Comparison of ENCODE assay signal across 11 mouse cellular contexts in genomic region chr10:80665981-80666733, GRCm38 (mm10). TPM values are rescaled to one million over a fixed set of nuclear protein-coding genes. Genes with fewer than 3 reads are reported as not detected.
DNase-seq lines count a peak whose midpoint lies in the region; ATAC-seq and TF ChIP-seq lines count a peak whose summit lies in the region.
"Had no signal": no experiment of that assay in that cellular context is flagged by ENCODE, and none has a peak within 500 bp of the region (broad histone marks: within the 10 kb centered on the region; RNA-seq: fewer than 3 reads in every experiment).

No protein-coding gene starts in this region.

- no peak overlapping the region for H3K4me2 ChIP-seq in heart, embryonic 16.5 days (ENCODE audit: low read depth, low read length)
- no peak overlapping the region for H3K4me2 ChIP-seq in liver, embryonic 16.5 days (ENCODE audit: low read depth, low read length)
- H3K4me2 ChIP-seq: midbrain, embryonic 12.5 days had no signal

- H3K9me3 ChIP-seq in heart, embryonic 16.5 days (replicated peaks; ENCODE audit: control insufficient read depth, low read length): no peaks in the 10 kb centered on the region
- H3K9me3 ChIP-seq in liver, embryonic 16.5 days (replicated peaks; ENCODE audit: control insufficient read depth, low read length): no peaks in the 10 kb centered on the region
- H3K9me3 ChIP-seq: midbrain, embryonic 12.5 days had no signal

- no peak overlapping the region for H3K4me3 ChIP-seq in kidney, adult 2 months (ENCODE audit: insufficient read depth, low read depth, low read length)
- H3K4me3 ChIP-seq in brown adipose tissue, adult 24 weeks (ENCODE audit: insufficient read depth, low read depth, low read length): no peak overlapping the region
- H3K4me3 ChIP-seq in heart, embryonic 16.5 days (ENCODE audit: low read length): no peak overlapping the region
- H3K4me3 ChIP-seq in liver, embryonic 16.5 days (ENCODE audit: low read depth, low read length): no peak overlapping the region
- H3K4me3 ChIP-seq: midbrain, embryonic 12.5 days had no signal

- TF ChIP-seq POLR2A in kidney, adult 2 months (IDR thresholded peaks at IDR 0.05; ENCODE audit: low read depth, low read length): no peak

- peak; percentile 60 for DNase-seq in kidney, adult 2 months
- DNase-seq in kidney, adult 18-20 months: no peak
- DNase-seq in embryo, embryonic 9.5 days (ENCODE audit: extremely low spot score): no peak
- DNase-seq in adrenal gland, postnatal 36 days: no peak
- no peak for DNase-seq in left cerebral cortex, postnatal 10 days (ENCODE audit: extremely low spot score in 1 of 2, low spot score in 2 of 2)
- DNase-seq: embryo, embryonic 11 days had no signal

- peak overlapping the region; percentile 90 for H3K27ac ChIP-seq in kidney, adult 2 months (ENCODE audit: insufficient read depth, low read depth, low read length)
- H3K27ac ChIP-seq in brown adipose tissue, adult 24 weeks (replicated peaks; ENCODE audit: low read depth, low read length): peak overlapping the region; percentile 19
- peak overlapping the region; percentile 89 for H3K27ac ChIP-seq in heart, embryonic 16.5 days (ENCODE audit: low read length)
- H3K27ac ChIP-seq in liver, embryonic 16.5 days (ENCODE audit: low read length): peak overlapping the region; percentile 15; the same call in 1 of the 2 replicates

- intact Hi-C loops in left cerebral cortex, postnatal 10 days (cut with DNase I): no loop called here

- 25% methylated on average over 10 of the region's 10 CpGs for WGBS in kidney, adult 2 months
- WGBS in heart, embryonic 16.5 days: 69% methylated on average over 10 of the region's 10 CpGs
- WGBS in liver, embryonic 16.5 days (ENCODE audit: insufficient replicate concordance): 63% methylated on average over 10 of the region's 10 CpGs

- no peak for ATAC-seq in heart, embryonic 16.5 days (replicated peaks; ENCODE audit: extremely low read depth, insufficient read depth, low FRiP score)
- ATAC-seq in liver, embryonic 16.5 days (ENCODE audit: low read depth): no peak
- ATAC-seq: hindbrain, embryonic 16.5 days had no signal

- no peaks in the 10 kb centered on the region for H3K27me3 ChIP-seq in kidney, adult 2 months (replicated peaks; ENCODE audit: control insufficient read depth, insufficient read depth, low read length)
- no peaks in the 10 kb centered on the region for H3K27me3 ChIP-seq in heart, embryonic 16.5 days (ENCODE audit: control insufficient read depth, insufficient read depth, low read length)
- no peaks in the 10 kb centered on the region for H3K27me3 ChIP-seq in liver, embryonic 16.5 days (ENCODE audit: control insufficient read depth, insufficient read depth, low read depth, low read length)
- H3K27me3 ChIP-seq: midbrain, embryonic 12.5 days had no signal

- H3K36me3 ChIP-seq in kidney, adult 2 months (ENCODE audit: control insufficient read depth, insufficient read depth, low read length): peaks cover 12% of the 10 kb centered on the region
- H3K36me3 ChIP-seq in heart, embryonic 16.5 days (ENCODE audit: control insufficient read depth, insufficient read depth): peaks cover 46% of the 10 kb centered on the region
- H3K36me3 ChIP-seq in liver, embryonic 16.5 days (ENCODE audit: control insufficient read depth, insufficient read depth): peaks cover 48% of the 10 kb centered on the region

- peak overlapping the region; percentile 69; the same call in 1 of the 2 replicates for H3K9ac ChIP-seq in heart, embryonic 16.5 days (ENCODE audit: low read length)
- no peak overlapping the region; the same call in 1 of the 2 replicates for H3K9ac ChIP-seq in liver, embryonic 16.5 days (ENCODE audit: low read depth, low read length)
- H3K9ac ChIP-seq: midbrain, embryonic 12.5 days had no signal

- TF ChIP-seq CTCF in kidney, adult 2 months (conservative IDR thresholded peaks at IDR 0.05; ENCODE audit: insufficient read depth, insufficient read length, low read depth, low read length): no peak

- H3K4me1 ChIP-seq in kidney, adult 2 months (ENCODE audit: control insufficient read depth, insufficient read depth, low read length): peaks cover 62% of the 10 kb centered on the region
- peaks cover 35% of the 10 kb centered on the region for H3K4me1 ChIP-seq in brown adipose tissue, adult 24 weeks (ENCODE audit: control insufficient read depth, insufficient read depth, insufficient read length, low read length)
- peaks cover 43% of the 10 kb centered on the region for H3K4me1 ChIP-seq in heart, embryonic 16.5 days (ENCODE audit: control insufficient read depth, insufficient read depth, low read length)
- peaks cover 38% of the 10 kb centered on the region for H3K4me1 ChIP-seq in liver, embryonic 16.5 days (ENCODE audit: control insufficient read depth, low read depth, low read length)
- H3K4me1 ChIP-seq: midbrain, embryonic 12.5 days had no signal

RNA-seq across cellular contexts. Expression of gene Btbd2, which starts 9.3 kb away (rescaled TPM):
- 77.7 and 80.7 TPM in 2 replicates for polyA plus RNA-seq in kidney, adult 2 months (2012; rRNA removed)
- 20.6 and 33.9 TPM in 2 replicates for polyA plus RNA-seq in brown adipose tissue, adult 24 weeks (2012; ENCODE audit: insufficient read depth, insufficient read length, missing spikeins)
- 41.7 and 58.2 TPM in 2 replicates for polyA plus RNA-seq in heart, embryonic 16.5 days (2015; fragmentation: Nextera tagmentation; extraction: Ambion mirVana)
- 2.8 and 5.1 TPM in 2 replicates for polyA plus RNA-seq in liver, embryonic 16.5 days (2015; fragmentation: Nextera tagmentation; extraction: Ambion mirVana)
- total RNA-seq in adrenal gland, postnatal 36 days (2021): 10 to 100 TPM; 61.7 to 71.2 TPM
- 10 to 100 TPM; 89.6 to 91.0 TPM for total RNA-seq in left cerebral cortex, postnatal 10 days (2021)

RNA-seq across cellular contexts. Expression of gene Mknk2, which starts 11.8 kb away (rescaled TPM):
- 163 and 210 TPM in 2 replicates for polyA plus RNA-seq in kidney, adult 2 months (2012; rRNA removed)
- 313 and 519 TPM in 2 replicates for polyA plus RNA-seq in brown adipose tissue, adult 24 weeks (2012; ENCODE audit: insufficient read depth, insufficient read length, missing spikeins)
- polyA plus RNA-seq in heart, embryonic 16.5 days (2015; fragmentation: Nextera tagmentation; extraction: Ambion mirVana): 82.1 and 92.8 TPM in 2 replicates
- 41.5 and 54.4 TPM in 2 replicates for polyA plus RNA-seq in liver, embryonic 16.5 days (2015; fragmentation: Nextera tagmentation; extraction: Ambion mirVana)
- total RNA-seq in adrenal gland, postnatal 36 days (2021): 100 to 1,000 TPM; 178 to 198 TPM
- total RNA-seq in left cerebral cortex, postnatal 10 days (2021): 10 to 100 TPM; 46.1 to 47.1 TPM

RNA-seq across cellular contexts. Expression of gene Mob3a, which starts 35.6 kb away (rescaled TPM):
- polyA plus RNA-seq in kidney, adult 2 months (2012; rRNA removed): 14.3 and 19.5 TPM in 2 replicates
- polyA plus RNA-seq in brown adipose tissue, adult 24 weeks (2012; ENCODE audit: insufficient read depth, insufficient read length, missing spikeins): 5.2 and 12.0 TPM in 2 replicates
- 29.0 and 33.4 TPM in 2 replicates for polyA plus RNA-seq in heart, embryonic 16.5 days (2015; fragmentation: Nextera tagmentation; extraction: Ambion mirVana)
- polyA plus RNA-seq in liver, embryonic 16.5 days (2015; fragmentation: Nextera tagmentation; extraction: Ambion mirVana): 26.1 and 27.4 TPM in 2 replicates
- 10 to 100 TPM; 19.4 to 20.1 TPM for total RNA-seq in adrenal gland, postnatal 36 days (2021)
- total RNA-seq in left cerebral cortex, postnatal 10 days (2021): 10 to 100 TPM; 21.8 to 24.7 TPM

RNA-seq across cellular contexts. Expression of gene Izumo4, which starts 35.8 kb away (rescaled TPM):
- polyA plus RNA-seq in kidney, adult 2 months (2012; rRNA removed): 36.8 and 39.5 TPM in 2 replicates
- 2.5 and 5.0 TPM in 2 replicates for polyA plus RNA-seq in brown adipose tissue, adult 24 weeks (2012; ENCODE audit: insufficient read depth, insufficient read length, missing spikeins)
- 11.2 and 13.2 TPM in 2 replicates for polyA plus RNA-seq in heart, embryonic 16.5 days (2015; fragmentation: Nextera tagmentation; extraction: Ambion mirVana)
- 9.3 and 10.4 TPM in 2 replicates for polyA plus RNA-seq in liver, embryonic 16.5 days (2015; fragmentation: Nextera tagmentation; extraction: Ambion mirVana)
- total RNA-seq in adrenal gland, postnatal 36 days (2021): 10 to 100 TPM in 1 of 2 experiments, 1 to 10 TPM in 1; 9.9 to 16.6 TPM
- 10 to 100 TPM; 56.3 to 63.5 TPM for total RNA-seq in left cerebral cortex, postnatal 10 days (2021)

RNA-seq across cellular contexts. Expression of gene Csnk1g2, which starts 43.5 kb away (rescaled TPM):
- 166 and 193 TPM in 2 replicates for polyA plus RNA-seq in kidney, adult 2 months (2012; rRNA removed)
- 50.9 and 67.7 TPM in 2 replicates for polyA plus RNA-seq in brown adipose tissue, adult 24 weeks (2012; ENCODE audit: insufficient read depth, insufficient read length, missing spikeins)
- polyA plus RNA-seq in heart, embryonic 16.5 days (2015; fragmentation: Nextera tagmentation; extraction: Ambion mirVana): 50.7 and 103 TPM in 2 replicates
- polyA plus RNA-seq in liver, embryonic 16.5 days (2015; fragmentation: Nextera tagmentation; extraction: Ambion mirVana): 5.0 and 9.8 TPM in 2 replicates
- 100 to 1,000 TPM; 129 to 135 TPM for total RNA-seq in adrenal gland, postnatal 36 days (2021)
- 100 to 1,000 TPM; 156 to 167 TPM for total RNA-seq in left cerebral cortex, postnatal 10 days (2021)

Comparison
In these comparisons a context has a peak if more than half of its experiments do, and no peak if none do; other contexts are left out.
1. H3K27ac ChIP-seq: peak in every context shown above with its lines; median percentile 90 in kidney, adult 2 months; 89 in heart, embryonic 16.5 days; 19 in brown adipose tissue, adult 24 weeks; 15 in liver, embryonic 16.5 days.